Mouse (Mus musculus): ENCODE data around the gene Tcirg1.

DNA sequence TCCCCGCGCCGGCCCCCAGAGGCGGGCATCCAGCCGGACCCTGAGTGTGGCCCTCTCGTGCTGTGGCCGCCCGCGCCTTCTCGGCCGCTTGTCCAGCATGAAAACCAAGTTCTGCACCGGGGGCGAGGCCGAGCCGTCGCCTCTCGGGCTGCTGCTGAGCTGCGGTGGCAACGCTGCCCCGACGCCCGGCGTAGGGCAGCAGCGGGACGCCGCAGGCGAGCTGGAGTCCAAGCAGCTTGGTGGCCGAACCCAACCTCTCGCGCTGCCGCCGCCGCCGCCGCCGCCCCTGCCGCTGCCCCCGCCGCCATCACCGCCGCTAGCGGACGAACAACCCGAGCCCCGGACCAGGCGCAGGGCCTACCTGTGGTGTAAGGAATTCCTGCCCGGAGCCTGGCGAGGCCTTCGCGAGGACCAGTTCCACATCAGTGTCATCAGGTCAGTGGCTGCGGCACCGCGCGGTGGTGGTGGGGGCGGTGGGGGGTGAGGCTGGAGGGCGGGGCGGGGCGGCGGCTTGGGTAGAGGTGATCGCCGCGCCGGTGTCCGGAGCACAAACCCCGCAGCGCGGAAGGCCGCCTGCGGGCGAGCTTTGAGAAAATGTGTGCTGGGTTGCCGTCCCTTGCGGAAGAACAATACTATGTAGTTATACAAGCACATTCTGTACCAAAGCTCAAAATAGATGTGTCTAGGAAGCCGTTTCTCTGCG is 54.8 kb downstream of the Tcirg1 start:
- TF ChIP-seq CTCF (conservative IDR thresholded peaks at IDR 0.05; ENCODE audit: insufficient read depth, insufficient read length, low read depth, low read length) = no peak
- no peak for TF ChIP-seq POLR2A (IDR thresholded peaks at IDR 0.05; ENCODE audit: low read depth, low read length)
